Mouse (Mus musculus): Measurements from ENCODE around the gene Hils1.
"Not testable (repeated sequence)": the region's sequence is repeated elsewhere in the genome, so short reads cannot be mapped to it uniquely, and the experiment has no call there.

Gene Hils1

GRCm38 (mm10) chr11:94955103-94955502 is 12.3 kb upstream of the Hils1 start:
- DNase-seq = no peak

GRCm38 (mm10) chr11:94957693-94958064 is 9.7 kb upstream of the Hils1 start:
- DNase-seq = no peak

DNA sequence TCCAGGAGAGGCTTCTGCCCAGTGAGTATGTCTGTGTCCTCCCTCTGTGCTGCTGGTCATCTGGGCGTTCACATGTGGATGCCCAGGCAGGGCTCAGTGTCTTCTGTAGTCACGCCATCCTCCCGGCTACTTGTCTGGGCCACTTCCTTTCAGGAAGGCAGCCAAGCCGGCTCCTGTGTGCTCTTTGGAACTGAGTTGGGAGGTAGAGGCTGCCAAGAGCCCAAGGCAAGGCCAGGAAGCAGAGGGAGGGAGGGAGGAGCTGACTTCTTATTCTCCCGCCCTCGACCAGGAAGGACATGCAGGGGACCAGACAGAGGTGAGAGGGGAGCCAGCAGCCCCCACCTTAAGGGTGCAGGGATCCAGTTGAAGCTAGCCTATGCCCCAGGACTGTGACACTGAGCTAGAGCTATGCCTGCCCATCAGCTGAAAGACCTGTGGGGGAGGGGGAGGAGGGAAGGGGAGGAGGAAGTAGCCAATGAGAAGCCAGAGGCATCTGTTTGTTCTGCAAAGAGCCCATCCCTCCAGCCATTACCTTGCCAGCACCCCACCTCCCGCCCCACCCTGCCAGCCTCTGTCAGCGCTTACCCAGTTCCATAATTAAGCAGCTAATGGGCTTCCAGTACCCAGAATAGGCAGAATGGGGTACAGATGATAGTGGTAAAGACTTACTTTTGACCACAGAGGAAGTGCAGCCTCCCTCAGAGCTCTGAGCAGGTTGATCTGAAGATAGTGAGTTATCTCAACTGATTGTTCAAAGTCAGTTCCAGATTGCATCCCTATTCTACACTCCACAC is 9.1 kb upstream of the Hils1 start:
- DNase-seq = peak; percentile 88

GRCm38 (mm10) chr11:94962534-94963101 is 4.8 kb upstream of the Hils1 start:
- DNase-seq = no peak

- DNase-seq = no peak
Observed at GRCm38 (mm10) chr11:94968187-94968586, 794 bp downstream of the Hils1 start.

- not testable (repeated sequence) for DNase-seq
Observed at GRCm38 (mm10) chr11:94969709-94970108, 2.3 kb downstream of the Hils1 start.

GRCm38 (mm10) chr11:94970210-94970943 is 3.0 kb downstream of the Hils1 start:
- DNase-seq = peak; percentile 87

DNA sequence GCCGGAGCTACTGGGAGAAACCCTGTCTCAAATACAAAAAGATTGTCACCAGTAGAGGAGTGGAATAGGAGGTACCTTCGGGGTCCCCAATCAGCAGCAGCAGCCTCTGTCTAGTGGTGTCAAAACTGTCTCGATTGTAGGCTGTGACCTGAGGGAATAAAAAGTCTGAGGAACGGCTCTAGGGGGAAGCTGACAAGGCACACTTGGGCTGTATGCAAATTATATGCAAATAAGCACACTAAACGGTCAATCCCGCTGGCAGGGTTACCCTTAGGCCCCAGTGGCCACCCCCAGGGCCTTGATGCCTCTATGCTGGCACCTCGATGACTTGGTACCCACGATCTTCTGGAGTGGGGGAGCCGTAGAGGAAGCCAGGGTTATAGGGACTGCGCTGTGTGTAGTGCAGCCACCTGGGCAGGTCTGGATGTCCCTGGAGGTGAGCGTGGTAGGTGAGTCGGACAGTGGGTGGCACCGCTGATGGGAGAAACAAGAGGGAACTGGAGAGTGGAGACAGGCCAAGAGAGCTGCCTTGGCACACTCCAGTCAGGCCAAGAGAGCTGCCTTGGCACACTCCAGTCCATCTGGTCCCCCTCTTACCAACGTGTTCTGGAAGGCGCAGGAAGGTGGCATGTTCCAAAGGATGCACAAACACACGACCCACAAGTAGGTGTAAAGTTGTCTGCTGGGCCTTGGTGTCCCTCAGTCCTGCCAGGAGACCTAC is 4.7 kb downstream of the Hils1 start:
- no peak for DNase-seq

GRCm38 (mm10) chr11:94972887-94973286 is 5.5 kb downstream of the Hils1 start:
- no peak for DNase-seq

DNA sequence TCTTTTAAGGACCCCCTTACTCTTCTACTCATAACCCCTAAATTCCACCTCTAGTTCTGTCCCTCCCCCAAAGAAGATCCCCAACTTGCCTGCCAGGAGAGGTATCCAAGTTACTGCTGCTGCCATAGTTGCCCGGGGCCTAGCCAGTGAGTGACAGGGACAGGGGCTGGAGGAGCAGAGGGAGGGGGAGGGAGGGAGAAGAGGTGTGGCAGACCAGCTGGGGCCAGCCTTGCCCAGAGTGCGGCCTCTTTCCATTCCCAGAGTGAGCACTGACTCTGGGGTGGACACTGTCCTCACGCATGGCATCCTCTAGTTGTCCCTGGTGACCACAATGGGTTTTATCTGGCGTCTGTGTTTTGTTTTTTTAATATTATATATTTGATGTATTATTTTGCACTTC is 5.9 kb downstream of the Hils1 start:
- DNase-seq = no peak

DNA sequence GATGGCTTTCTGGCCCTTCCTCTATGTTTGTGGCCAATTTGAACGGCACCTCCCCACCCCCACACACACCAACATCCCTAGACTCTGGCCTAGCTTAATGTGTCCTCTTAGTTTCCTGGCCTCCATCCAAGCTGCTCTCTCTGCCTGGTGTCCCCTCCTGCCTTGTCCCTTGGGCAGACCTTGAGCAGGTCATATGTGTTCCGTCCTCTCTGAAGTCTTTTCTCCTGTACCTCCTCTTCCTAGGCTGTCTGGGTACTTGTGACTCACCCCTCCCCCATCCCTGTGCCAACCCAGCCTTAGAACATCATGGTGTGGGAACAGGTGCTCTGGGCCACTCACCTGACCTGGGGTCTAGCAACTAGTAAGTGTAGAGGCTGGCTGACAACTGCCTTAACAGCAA is 7.6 kb downstream of the Hils1 start:
- DNase-seq = no peak

DNA sequence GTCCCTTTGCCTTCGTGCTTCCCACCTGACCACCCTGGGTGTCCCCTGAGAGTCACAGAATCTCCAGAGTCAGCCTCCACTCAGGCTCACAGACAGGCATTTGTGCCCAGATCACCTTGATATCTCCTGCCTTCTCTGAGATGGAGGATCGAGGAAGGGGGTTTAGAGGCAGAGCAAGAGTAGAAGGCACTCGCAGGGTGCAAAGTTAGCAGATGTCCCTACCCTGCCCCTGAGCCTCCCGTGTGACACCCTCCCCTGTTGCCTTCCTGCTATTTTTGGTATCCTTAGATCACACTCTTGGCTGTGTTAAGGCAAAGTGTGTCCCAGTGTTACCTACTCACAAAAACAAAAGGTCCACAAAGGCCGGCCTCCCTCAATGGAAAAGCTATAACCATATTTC is 8.8 kb downstream of the Hils1 start, which contains the start of gene Sgca:
Sgca (minus strand) TSS at position 129 of the 400 bp plus-strand sequence.
- DNase-seq = no peak

- DNase-seq = no peak
Observed at GRCm38 (mm10) chr11:94978178-94978915, 11.0 kb downstream of the Hils1 start.

GRCm38 (mm10) chr11:94978947-94979346 is 11.6 kb downstream of the Hils1 start:
- DNase-seq = peak; percentile 97

DNA sequence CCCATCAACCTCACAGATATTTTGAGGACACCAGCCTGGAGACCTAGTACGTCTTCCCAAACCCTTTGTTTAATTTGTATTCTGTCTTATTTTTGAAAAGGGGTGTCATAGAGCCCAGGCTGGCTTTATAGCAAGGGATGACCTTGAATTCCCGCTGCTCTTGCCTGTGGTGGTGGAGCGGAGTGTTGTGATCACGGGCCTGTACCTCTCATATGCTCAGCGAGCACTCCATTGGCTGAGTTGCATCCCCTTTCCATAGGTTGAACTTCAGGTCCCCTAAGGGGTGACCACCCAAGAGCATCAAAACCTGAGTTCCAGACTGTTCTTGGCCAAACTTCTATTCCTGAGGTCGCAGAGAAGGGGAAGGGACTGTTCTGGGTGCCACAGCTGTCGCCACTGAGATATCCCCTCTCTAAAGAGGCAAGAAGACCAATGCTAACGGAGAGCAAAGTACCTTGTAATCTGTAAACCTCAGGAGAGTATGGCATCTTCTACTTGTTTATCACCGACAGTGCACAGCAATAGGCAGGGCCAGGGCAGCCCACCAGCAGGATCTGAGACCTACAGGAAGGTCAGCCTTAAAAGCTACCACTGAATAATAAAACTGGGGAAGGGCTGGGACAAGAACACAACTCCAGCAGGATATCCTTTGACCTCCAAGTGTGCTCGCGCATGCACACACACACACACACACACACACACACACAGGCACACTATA is 12.2 kb downstream of the Hils1 start:
- DNase-seq = no peak

DNA sequence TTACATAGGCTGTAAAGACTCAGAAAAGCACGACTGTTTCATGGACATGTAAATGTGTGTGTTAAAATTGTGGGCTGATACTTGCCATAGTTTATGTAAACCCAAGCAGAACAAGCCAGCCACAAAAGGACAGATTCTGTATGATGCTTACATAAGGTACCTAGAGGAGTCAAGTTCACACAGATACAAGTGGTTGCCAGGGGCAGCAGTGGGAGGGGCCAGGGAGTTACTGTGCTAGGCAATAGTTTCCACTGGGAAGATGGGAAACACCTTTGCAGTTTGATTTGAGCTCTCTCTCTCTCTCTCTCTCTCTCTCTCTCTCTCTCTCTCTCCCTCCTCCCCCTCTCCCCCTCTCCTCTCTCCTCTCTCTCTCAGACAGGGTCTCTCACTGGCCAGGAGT is 17.7 kb downstream of the Hils1 start:
- DNase-seq = no peak

DNA sequence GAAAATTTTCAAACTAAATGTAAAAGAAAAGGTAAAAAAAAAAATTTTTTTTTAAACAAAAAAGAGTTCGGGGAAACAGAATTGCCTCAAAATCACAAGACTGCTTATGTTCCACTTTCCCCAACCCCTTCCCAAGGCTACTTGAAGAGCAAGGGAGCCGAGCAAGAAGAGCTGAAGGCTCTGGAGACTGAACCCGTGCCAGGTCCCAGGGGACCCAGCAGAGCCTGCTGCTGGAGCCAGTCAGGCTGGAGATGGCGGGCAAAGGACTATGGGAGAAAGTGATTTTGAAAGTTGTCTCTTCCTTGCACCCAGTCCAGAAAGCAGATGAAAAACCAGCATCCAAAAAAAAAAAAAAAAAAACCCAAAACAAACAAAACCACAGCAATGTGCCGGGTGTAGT is 18.4 kb downstream of the Hils1 start:
- no peak for DNase-seq

DNA sequence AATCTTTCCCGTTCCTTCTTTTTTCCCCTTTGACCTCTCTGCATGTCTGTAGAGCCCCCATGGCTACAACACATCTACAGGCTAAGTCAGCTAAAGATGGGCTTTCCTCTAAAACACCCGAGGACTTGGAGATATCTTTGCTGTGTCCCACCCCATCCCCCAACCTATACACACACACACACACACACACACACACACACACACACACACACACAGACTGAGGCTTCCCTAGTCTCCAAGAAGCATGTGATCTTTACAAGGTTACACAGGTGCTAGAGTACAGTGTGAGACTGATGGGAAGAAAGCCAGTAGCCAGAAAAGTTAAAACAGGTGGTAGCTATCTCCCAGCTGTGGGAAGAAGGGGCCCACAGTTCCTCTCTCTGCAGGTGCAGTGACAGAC is 19.0 kb downstream of the Hils1 start:
- DNase-seq = no peak

- DNase-seq = no peak
Observed at GRCm38 (mm10) chr11:94987341-94987740, 19.9 kb downstream of the Hils1 start.

- no peak for DNase-seq
Observed at GRCm38 (mm10) chr11:94987851-94988250, 20.5 kb downstream of the Hils1 start.

GRCm38 (mm10) chr11:94988780-94989561 is 21.6 kb downstream of the Hils1 start:
- DNase-seq = no peak
